Mouse (Mus musculus): ENCODE measurements at regions not wholly inside any gene's neighbourhood (a gene's known extent, or its start where the extent isn't known, plus 50 kb on each side); places are given as distances from the start of the nearest gene placed in this dataset.

- no peak for TF ChIP-seq POLR2A (IDR thresholded peaks at IDR 0.05; ENCODE audit: low read depth, low read length)
- 0 out of 2 replicates have a peak, but pooled peaks have one; percentile 12 for TF ChIP-seq CTCF (conservative IDR thresholded peaks at IDR 0.05; ENCODE audit: insufficient read depth, insufficient read length, low read depth, low read length)
Measured at GRCm38 (mm10) chr1:18359951-18360731, 95.2 kb upstream of the Defb41 start.
